Mouse (Mus musculus) ES-E14 (cell line): ENCODE results near the gene Setx.
"Not testable (repeated sequence)": the region's sequence is repeated elsewhere in the genome, so short reads cannot be mapped to it uniquely, and the experiment has no call there.

ENCODE experiments used
- MAFK ChIP-seq: IDR thresholded peaks from 2 replicates; pipeline ENCODE4 v1.6.1; 2014; ENCODE audit warnings: mild to moderate bottlenecking, low read depth, low read length, inconsistent platforms; ENCODE audit not compliant: insufficient read depth
- ZNF384 ChIP-seq: IDR thresholded peaks from 2 replicates; pipeline ENCODE4 v1.6.1; 2012; ENCODE audit warnings: low read depth, low read length, inconsistent platforms

DNA sequence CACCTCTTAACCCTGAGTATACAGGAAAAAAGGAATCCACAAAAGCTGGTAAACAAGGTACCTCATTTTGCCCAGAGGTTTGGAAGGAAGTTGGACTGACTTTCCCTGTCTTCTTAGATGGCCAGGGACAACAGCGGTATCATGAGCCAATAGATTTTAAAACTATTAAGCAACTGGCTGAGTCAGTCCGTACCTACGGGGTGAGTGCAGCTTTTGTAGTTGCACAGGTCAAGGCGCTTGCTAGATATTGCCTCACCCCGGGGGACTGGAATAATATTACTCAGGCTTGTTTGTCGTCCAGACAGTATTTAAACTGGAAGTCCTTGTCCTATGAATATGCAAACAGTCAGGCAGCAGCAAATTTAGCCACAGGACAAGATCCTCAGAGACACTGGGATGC lies 34.7 kb upstream of the Setx start:
- not testable (repeated sequence) for TF ChIP-seq ZNF384, MAFK
